Mouse (Mus musculus) hindbrain, embryonic 15.5 days (tissue): Measurements from ENCODE around the gene Cd200r3. TPM values are rescaled to one million over a fixed set of nuclear protein-coding genes. Genes with fewer than 3 reads are reported as not detected.

Source experiments
- ATAC-seq: fragments of 200-750 bp; cut with Nextera tagmentation; 2 replicates; pipeline ENCODE4 v1.8.0; 2017; ENCODE audit warnings: low read depth, moderate number of reproducible peaks, moderate TSS enrichment; ENCODE audit not compliant: low FRiP score
- H3K27ac ChIP-seq: fragments of 300-500 bp; sonication (generic); replicated peaks from 2 replicates; pipeline ENCODE4 v1.5.1; 2015; ENCODE audit warnings: mild to moderate bottlenecking, inconsistent platforms
- H3K27me3 ChIP-seq: fragments of 300-500 bp; sonication (generic); 2 replicates; pipeline ENCODE4 v1.6.1; 2015; ENCODE audit warnings: control low read depth, inconsistent platforms
- H3K36me3 ChIP-seq: fragments of 300-500 bp; sonication (generic); 2 replicates; pipeline ENCODE4 v1.6.1; 2015; ENCODE audit warnings: control low read depth, inconsistent platforms
- H3K4me1 ChIP-seq: fragments of 300-500 bp; sonication (generic); replicated peaks from 2 replicates; pipeline ENCODE4 v1.6.1; 2015; ENCODE audit warnings: control low read depth, inconsistent platforms
- H3K4me2 ChIP-seq: fragments of 300-500 bp; sonication (generic); 2 replicates; pipeline ENCODE4 v1.6.1; 2015; ENCODE audit warnings: moderate library complexity, mild to moderate bottlenecking, inconsistent platforms
- H3K4me3 ChIP-seq: fragments of 300-500 bp; sonication (generic); 2 replicates; pipeline ENCODE4 v1.5.1; 2015; ENCODE audit warnings: mild to moderate bottlenecking, inconsistent platforms
- H3K9ac ChIP-seq: fragments of 300-500 bp; sonication (generic); 2 replicates; pipeline ENCODE4 v1.6.1; 2015; ENCODE audit warnings: inconsistent platforms
- H3K9me3 ChIP-seq: fragments of 300-500 bp; sonication (generic); 2 replicates; pipeline ENCODE4 v1.6.1; 2016; ENCODE audit warnings: control low read depth, inconsistent platforms
- WGBS: fragments of 180-500 bp; shearing (Covaris S2); methylation state at CpG from one replicate; pipeline ENCODE4 v1.1.7; 2015; 5-methylcytosine and 5-hydroxymethylcytosine counted together
- polyA plus RNA-seq: library from polyadenylated mRNA; unstranded; fragments of >200 nt; fragmentation: Nextera tagmentation; extraction: Ambion mirVana; gene quantifications from 2 replicates; pipeline ENCODE4 v1.2.1, GENCODE M21; 2015

Gene Cd200r3
- polyA plus RNA-seq = 0.18 TPM in 1 of 2 replicates, not detected in the other

- no peaks in the 10 kb centered on the region for H3K27me3 ChIP-seq
- no peaks in the 10 kb centered on the region for H3K9me3 ChIP-seq
- WGBS = 88% methylated on average over 3 of the region's 3 CpGs
These were observed at the start of gene Cd200r3 for GRCm38 (mm10) chr16:44943468-44943867. Gene Cd200r3 (plus strand): TSS chr16:44943678.

DNA sequence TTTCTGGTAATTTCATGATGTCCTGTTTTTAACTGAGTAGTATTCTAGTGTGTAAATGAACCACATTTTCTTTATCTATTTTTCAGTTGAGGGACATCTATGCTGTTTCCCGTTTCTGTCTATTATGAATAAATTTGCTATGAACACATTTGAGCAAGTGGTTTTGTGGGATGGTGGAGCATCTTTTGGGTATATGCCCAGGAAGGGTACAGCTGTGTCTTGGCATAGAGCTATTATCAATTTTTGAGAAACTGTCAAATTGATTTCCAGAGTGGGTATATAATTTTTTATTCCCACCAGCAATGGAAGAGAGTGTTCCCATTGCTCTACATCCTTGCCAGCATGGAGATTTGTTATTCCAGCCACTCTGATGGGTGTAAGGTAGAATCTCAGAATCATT lies 11.5 kb upstream of the Cd200r3 start:
- Histone ChIP-seq H3K4me3 (no peak overlapping the region), H3K27ac (no peak overlapping the region), H3K27me3 (no peaks in the 10 kb centered on the region), H3K4me2 (no peak overlapping the region), H3K9ac (no peak overlapping the region), H3K9me3 (no peaks in the 10 kb centered on the region), H3K4me1 (no peaks in the 10 kb centered on the region), H3K36me3 (no peaks in the 10 kb centered on the region)
- no peak for ATAC-seq
- WGBS = 87% methylated on average over 1 of the region's 1 CpGs

More at GRCm38 (mm10) chr16:44943468-44943867, at the start of gene Cd200r3:
- Histone ChIP-seq H3K27ac (no peak within 1 kb of the TSS), H3K9ac (no peak within 1 kb of the TSS), H3K36me3 (no peaks in the 10 kb centered on the region), H3K4me1 (no peaks in the 10 kb centered on the region), H3K4me2 (no peak within 1 kb of the TSS), H3K4me3 (no peak within 1 kb of the TSS)
- ATAC-seq = no peak

- Histone ChIP-seq H3K9ac (no peak overlapping the region), H3K9me3 (no peaks in the 10 kb centered on the region), H3K27me3 (no peaks in the 10 kb centered on the region), H3K4me3 (no peak overlapping the region), H3K36me3 (no peaks in the 10 kb centered on the region), H3K27ac (no peak overlapping the region), H3K4me1 (no peaks in the 10 kb centered on the region), H3K4me2 (no peak overlapping the region)
- no peak for ATAC-seq
- 74% methylated on average over 4 of the region's 4 CpGs for WGBS
These were observed 8.1 kb downstream of the Cd200r3 start for GRCm38 (mm10) chr16:44951360-44952114.

GRCm38 (mm10) chr16:44962296-44962695 lies 18.8 kb downstream of the Cd200r3 start:
- H3K4me1 ChIP-seq = no peaks in the 10 kb centered on the region
- 91% methylated on average over 2 of the region's 2 CpGs for WGBS
- no peak for ATAC-seq
- no peak overlapping the region for H3K9ac ChIP-seq
- H3K27me3 ChIP-seq = no peaks in the 10 kb centered on the region
- H3K4me3 ChIP-seq = no peak overlapping the region
- no peaks in the 10 kb centered on the region for H3K9me3 ChIP-seq
- no peak overlapping the region for H3K4me2 ChIP-seq
- no peaks in the 10 kb centered on the region for H3K36me3 ChIP-seq
- no peak overlapping the region for H3K27ac ChIP-seq

DNA sequence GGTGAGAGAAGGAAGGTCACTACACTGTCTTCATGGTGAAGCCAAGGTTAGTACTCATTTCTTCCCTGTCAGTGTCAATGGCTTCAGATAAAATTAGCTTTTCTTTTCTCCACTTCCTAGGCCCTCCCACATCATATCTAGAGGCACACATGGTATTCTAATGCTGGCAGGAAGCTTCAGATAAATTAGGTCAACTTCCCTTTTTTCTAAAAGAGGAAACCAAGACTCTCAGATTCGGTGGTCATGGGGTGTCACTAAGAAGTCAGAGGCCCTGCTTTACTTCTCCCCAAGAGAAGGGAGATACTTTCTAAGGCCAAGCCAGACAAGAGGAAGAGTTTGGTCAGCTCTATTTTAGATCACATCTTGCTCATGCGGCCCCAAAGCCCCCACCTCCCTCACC lies 19.3 kb downstream of the Cd200r3 start:
- H3K4me3 ChIP-seq = no peak overlapping the region
- no peak overlapping the region for H3K9ac ChIP-seq
- H3K27me3 ChIP-seq = no peaks in the 10 kb centered on the region
- H3K4me2 ChIP-seq = no peak overlapping the region
- no peaks in the 10 kb centered on the region for H3K9me3 ChIP-seq
- no peak overlapping the region for H3K27ac ChIP-seq
- no peaks in the 10 kb centered on the region for H3K4me1 ChIP-seq
- H3K36me3 ChIP-seq = no peaks in the 10 kb centered on the region
- WGBS = 83% methylated on average over 2 of the region's 2 CpGs
- ATAC-seq = no peak

GRCm38 (mm10) chr16:44964526-44965374 lies 21.3 kb downstream of the Cd200r3 start:
- no peak overlapping the region for H3K9ac ChIP-seq
- no peak overlapping the region for H3K4me3 ChIP-seq
- 95% methylated on average over 6 of the region's 6 CpGs for WGBS
- no peak overlapping the region for H3K27ac ChIP-seq
- H3K4me1 ChIP-seq = no peaks in the 10 kb centered on the region
- no peak overlapping the region for H3K4me2 ChIP-seq
- no peaks in the 10 kb centered on the region for H3K27me3 ChIP-seq
- no peak for ATAC-seq
- no peaks in the 10 kb centered on the region for H3K9me3 ChIP-seq
- H3K36me3 ChIP-seq = no peaks in the 10 kb centered on the region

DNA sequence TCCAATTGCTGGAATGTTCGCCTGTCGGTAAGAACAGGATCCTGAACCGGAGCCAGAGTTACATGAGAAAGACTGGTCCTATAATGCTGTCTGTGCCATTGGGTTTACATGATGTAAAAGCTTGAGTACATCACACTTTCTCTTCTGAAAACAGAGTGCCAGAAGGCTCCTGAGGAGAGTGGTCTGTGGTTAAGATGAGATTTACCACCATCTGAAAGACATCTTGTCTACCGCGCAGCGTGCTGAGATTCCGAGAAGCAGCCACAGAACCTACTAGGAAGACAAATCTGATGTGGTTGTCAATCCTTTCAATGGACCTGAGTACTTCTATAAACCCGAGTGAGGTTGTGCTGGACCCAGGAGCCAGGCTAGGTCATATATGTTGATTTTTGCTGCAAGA lies 21.9 kb downstream of the Cd200r3 start:
- H3K27ac ChIP-seq = no peak overlapping the region
- no peaks in the 10 kb centered on the region for H3K4me1 ChIP-seq
- no peak overlapping the region for H3K9ac ChIP-seq
- 95% methylated on average over 8 of the region's 8 CpGs for WGBS
- H3K27me3 ChIP-seq = no peaks in the 10 kb centered on the region
- no peak overlapping the region for H3K4me3 ChIP-seq
- ATAC-seq = no peak
- no peaks in the 10 kb centered on the region for H3K36me3 ChIP-seq
- H3K9me3 ChIP-seq = no peaks in the 10 kb centered on the region
- H3K4me2 ChIP-seq = no peak overlapping the region

DNA sequence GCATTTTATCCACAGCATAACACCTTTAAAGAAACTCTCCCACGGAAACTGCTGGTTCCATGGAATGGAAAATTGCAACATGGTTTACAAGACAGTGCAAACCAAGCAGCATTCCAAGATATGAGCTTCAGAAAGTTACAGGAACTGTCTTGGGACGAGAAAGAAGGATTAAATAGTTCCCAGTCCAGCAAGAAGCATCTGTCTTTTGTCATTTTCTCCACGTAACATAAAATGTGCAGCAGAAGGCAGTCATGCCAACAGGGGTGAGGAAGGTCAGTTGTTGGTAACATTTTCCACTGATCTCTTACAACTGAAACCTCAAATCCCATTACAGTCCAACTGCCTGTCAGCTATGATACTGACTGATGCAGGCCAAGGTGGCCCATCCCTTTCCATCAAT lies 22.4 kb downstream of the Cd200r3 start:
- WGBS = 82% methylated on average over 3 of the region's 3 CpGs
- Histone ChIP-seq H3K27me3 (no peaks in the 10 kb centered on the region), H3K9me3 (no peaks in the 10 kb centered on the region), H3K4me3 (no peak overlapping the region), H3K36me3 (no peaks in the 10 kb centered on the region), H3K27ac (no peak overlapping the region), H3K4me2 (no peak overlapping the region), H3K4me1 (no peaks in the 10 kb centered on the region), H3K9ac (no peak overlapping the region)
- no peak for ATAC-seq

DNA sequence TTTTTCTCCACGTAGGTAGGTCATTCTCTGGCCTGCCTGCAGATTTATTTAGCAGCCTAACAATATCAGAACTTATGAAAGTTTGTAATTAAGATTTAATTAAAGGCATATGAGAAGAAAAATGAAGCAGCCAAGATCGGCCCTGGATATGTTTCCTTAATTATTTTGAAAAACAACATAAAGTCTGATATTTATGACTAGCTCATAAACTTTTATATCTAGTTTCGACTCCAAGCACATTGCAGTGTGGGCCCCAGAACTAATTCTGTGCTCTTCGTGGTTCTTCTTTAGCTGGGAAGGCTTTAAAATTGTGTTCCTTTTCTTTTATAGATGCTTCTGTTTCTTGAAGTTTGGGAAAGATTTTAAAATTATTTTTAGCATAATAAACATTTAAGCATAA lies 23.4 kb downstream of the Cd200r3 start:
- H3K27me3 ChIP-seq = no peaks in the 10 kb centered on the region

DNA sequence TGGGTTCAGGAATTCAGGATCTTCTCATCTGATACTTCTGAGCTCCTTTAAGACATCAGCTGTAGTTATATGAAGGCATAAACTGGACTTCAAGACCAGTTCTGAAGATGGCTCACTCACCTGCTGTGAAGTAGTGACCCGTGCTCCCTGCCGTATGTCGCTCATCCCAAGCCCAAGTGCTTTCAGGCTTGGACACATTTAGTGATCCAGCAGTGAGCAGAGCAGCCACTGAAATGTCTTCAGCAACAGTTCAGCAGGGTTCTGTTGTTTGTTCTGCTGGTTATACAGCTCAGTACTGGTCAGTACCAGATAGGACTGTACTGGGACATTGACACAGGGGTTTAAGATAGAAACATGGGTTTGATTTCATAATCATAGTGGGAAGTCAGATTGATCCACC lies 24.6 kb downstream of the Cd200r3 start:
- no peak overlapping the region for H3K4me3 ChIP-seq
- no peak overlapping the region for H3K9ac ChIP-seq
- H3K36me3 ChIP-seq = no peaks in the 10 kb centered on the region
- no peak overlapping the region for H3K27ac ChIP-seq
- no peak for ATAC-seq
- WGBS = 92% methylated on average over 3 of the region's 3 CpGs
- H3K9me3 ChIP-seq = no peaks in the 10 kb centered on the region
- H3K27me3 ChIP-seq = no peaks in the 10 kb centered on the region
- H3K4me1 ChIP-seq = no peaks in the 10 kb centered on the region
- H3K4me2 ChIP-seq = no peak overlapping the region

More for the DNA sequence above, 23.4 kb downstream of the Cd200r3 start:
- H3K4me2 ChIP-seq = no peak overlapping the region
- no peak overlapping the region for H3K4me3 ChIP-seq
- no peak overlapping the region for H3K27ac ChIP-seq
- H3K4me1 ChIP-seq = no peaks in the 10 kb centered on the region
- 77% methylated on average over 4 of the region's 4 CpGs for WGBS
- H3K9ac ChIP-seq = no peak overlapping the region
- no peaks in the 10 kb centered on the region for H3K9me3 ChIP-seq
- no peak for ATAC-seq
- H3K36me3 ChIP-seq = no peaks in the 10 kb centered on the region

GRCm38 (mm10) chr16:44970925-44971324 lies 27.4 kb downstream of the Cd200r3 start:
- ATAC-seq = no peak
- Histone ChIP-seq H3K9me3 (no peaks in the 10 kb centered on the region), H3K27ac (no peak overlapping the region), H3K4me2 (no peak overlapping the region), H3K4me1 (no peaks in the 10 kb centered on the region), H3K9ac (no peak overlapping the region), H3K36me3 (no peaks in the 10 kb centered on the region), H3K27me3 (no peaks in the 10 kb centered on the region), H3K4me3 (no peak overlapping the region)
- WGBS = 77% methylated on average over 4 of the region's 4 CpGs

- Histone ChIP-seq H3K4me1 (no peaks in the 10 kb centered on the region), H3K27ac (no peak overlapping the region), H3K36me3 (no peaks in the 10 kb centered on the region), H3K9me3 (no peaks in the 10 kb centered on the region), H3K27me3 (no peaks in the 10 kb centered on the region), H3K9ac (no peak overlapping the region), H3K4me2 (no peak overlapping the region), H3K4me3 (no peak overlapping the region)
- no peak for ATAC-seq
- WGBS = 80% methylated on average over 2 of the region's 2 CpGs
These were observed 30.6 kb downstream of the Cd200r3 start for GRCm38 (mm10) chr16:44974042-44974441.
